Mouse (Mus musculus) embryonic facial prominence, embryonic 11.5 days (tissue): ENCODE measurements around the gene Smpx. TPM values are rescaled to one million over a fixed set of nuclear protein-coding genes. Genes with fewer than 3 reads are reported as not detected.

Experiments used
- ATAC-seq: fragments of 200-750 bp; cut with Nextera tagmentation; replicated peaks from 2 replicates; pipeline ENCODE4 v1.8.0; 2017; ENCODE audit warnings: low read depth; ENCODE audit not compliant: insufficient number of reproducible peaks, low FRiP score, low TSS enrichment
- DNase-seq: peaks from one replicate; pipeline ENCODE4 v3.0.0-alpha.2; 2015; ENCODE audit warnings: low spot score
- H3K27ac ChIP-seq: fragments of 300-500 bp; sonication (generic); replicated peaks from 2 replicates; pipeline ENCODE4 v1.5.1; 2014; ENCODE audit warnings: mild to moderate bottlenecking, low read depth, low read length, control low read depth
- H3K27me3 ChIP-seq: fragments of 300-500 bp; sonication (generic); 2 replicates; pipeline ENCODE4 v1.6.1; 2014; ENCODE audit warnings: mild to moderate bottlenecking, low read length, moderate library complexity, mixed read lengths; ENCODE audit not compliant: control insufficient read depth, insufficient read depth
- H3K36me3 ChIP-seq: fragments of 300-500 bp; sonication (generic); replicated peaks from 2 replicates; pipeline ENCODE4 v1.6.1; 2014; ENCODE audit warnings: low read depth, mild to moderate bottlenecking, low read length, moderate library complexity, mixed read lengths; ENCODE audit not compliant: control insufficient read depth, insufficient read depth
- H3K4me1 ChIP-seq: fragments of 300-500 bp; sonication (generic); 2 replicates; pipeline ENCODE4 v1.6.1; 2014; ENCODE audit warnings: low read length, mixed read lengths; ENCODE audit not compliant: control insufficient read depth, insufficient read depth
- H3K4me2 ChIP-seq: fragments of 300-500 bp; sonication (generic); 2 replicates; pipeline ENCODE4 v1.6.1; 2014; ENCODE audit warnings: low read depth, mild to moderate bottlenecking, control low read depth, low read length, moderate library complexity
- H3K4me3 ChIP-seq: fragments of 300-500 bp; sonication (generic); 2 replicates; pipeline ENCODE4 v1.5.1; 2014; ENCODE audit warnings: low read depth, low read length, control low read depth
- H3K9ac ChIP-seq: fragments of 300-500 bp; sonication (generic); replicated peaks from 2 replicates; pipeline ENCODE4 v1.6.1; 2014; ENCODE audit warnings: mild to moderate bottlenecking, control low read depth, low read length
- H3K9me3 ChIP-seq: fragments of 300-500 bp; sonication (generic); replicated peaks from 2 replicates; pipeline ENCODE4 v1.6.1; 2016; ENCODE audit warnings: mild to moderate bottlenecking, low read length, inconsistent platforms, mixed read lengths; ENCODE audit not compliant: control insufficient read depth
- WGBS: fragments of 180-500 bp; shearing (Covaris S2); extraction: QIAGEN DNeasy Blood & Tissue Kit; methylation state at CpG from one replicate; pipeline ENCODE4 v1.1.7; 2014; 5-methylcytosine and 5-hydroxymethylcytosine counted together
- polyA plus RNA-seq: library from polyadenylated mRNA; unstranded; fragments of >200 nt; fragmentation: Nextera tagmentation; extraction: Ambion mirVana; gene quantifications from 2 replicates; pipeline ENCODE4 v1.2.1, GENCODE M21; 2014

The Smpx gene
- 0.59 and 3.6 TPM in 2 replicates for polyA plus RNA-seq

GRCm38 (mm10) chrX:157698862-157699261 is at the start of gene Smpx:
Gene Smpx, plus strand, starts transcription at chrX:157698910.
- DNase-seq = no peak
- Histone ChIP-seq H3K4me1 (no peaks in the 10 kb centered on the region), H3K27me3 (no peaks in the 10 kb centered on the region), H3K4me3 (no peak within 1 kb of the TSS), H3K9ac (no peak within 1 kb of the TSS), H3K9me3 (no peaks in the 10 kb centered on the region), H3K4me2 (no peak within 1 kb of the TSS), H3K27ac (no peak within 1 kb of the TSS), H3K36me3 (no peaks in the 10 kb centered on the region)
- no peak for ATAC-seq
- 59% methylated on average over 8 of the region's 8 CpGs for WGBS

- Histone ChIP-seq H3K4me2 (no peak overlapping the region), H3K9me3 (no peaks in the 10 kb centered on the region), H3K27ac (no peak overlapping the region), H3K4me1 (no peaks in the 10 kb centered on the region), H3K9ac (no peak overlapping the region), H3K27me3 (no peaks in the 10 kb centered on the region), H3K36me3 (no peaks in the 10 kb centered on the region), H3K4me3 (no peak overlapping the region)
- DNase-seq (no peak), ATAC-seq (no peak)
Measured at GRCm38 (mm10) chrX:157655047-157655446, 43.7 kb upstream of the Smpx start.

DNA sequence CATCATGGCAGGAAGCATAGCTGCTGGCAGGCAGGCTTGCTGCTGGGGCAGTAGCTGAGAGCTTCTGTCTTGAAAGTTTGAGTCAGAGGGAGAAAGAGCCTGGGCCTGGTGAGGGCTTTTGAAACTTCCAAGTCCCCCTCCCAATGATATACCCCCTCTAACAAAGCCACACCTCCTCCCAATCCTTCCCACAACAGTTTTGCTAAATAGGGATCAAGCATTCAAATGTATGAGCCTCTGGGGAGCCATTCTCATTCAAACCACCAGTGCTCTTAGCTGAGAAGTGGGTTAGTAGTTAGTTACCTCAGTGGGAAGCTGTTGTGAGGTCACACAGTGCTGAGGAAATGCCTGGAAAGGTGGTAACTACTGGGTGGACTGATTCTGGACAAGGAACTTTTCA is 41.4 kb upstream of the Smpx start:
- Histone ChIP-seq H3K4me1 (no peaks in the 10 kb centered on the region), H3K27ac (no peak overlapping the region), H3K9me3 (no peaks in the 10 kb centered on the region), H3K4me2 (no peak overlapping the region), H3K4me3 (no peak overlapping the region), H3K27me3 (no peaks in the 10 kb centered on the region), H3K9ac (no peak overlapping the region), H3K36me3 (no peaks in the 10 kb centered on the region)
- ATAC-seq = no peak
- no peak for DNase-seq

DNA sequence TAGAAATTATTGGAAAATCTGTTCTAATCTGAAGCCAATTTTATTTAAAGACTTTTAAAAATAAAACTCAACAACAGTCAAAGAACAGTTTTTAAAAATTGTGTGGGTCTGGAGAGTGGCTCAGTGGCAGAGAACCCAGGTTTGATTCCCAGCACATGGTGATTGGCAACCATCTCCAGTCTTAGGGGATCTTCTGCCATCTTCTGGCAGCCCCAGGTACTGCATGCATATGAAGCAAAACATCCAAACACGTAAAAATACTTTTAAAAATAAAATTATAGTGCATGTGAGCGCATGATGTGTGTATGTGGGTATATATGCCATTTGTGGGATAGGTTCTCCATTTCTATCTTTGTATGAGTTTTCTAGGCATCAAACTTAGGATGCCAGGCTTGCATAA is 26.9 kb upstream of the Smpx start:
- Histone ChIP-seq H3K4me1 (no peaks in the 10 kb centered on the region), H3K27me3 (no peaks in the 10 kb centered on the region), H3K4me2 (no peak overlapping the region), H3K36me3 (no peaks in the 10 kb centered on the region), H3K27ac (no peak overlapping the region), H3K9me3 (no peaks in the 10 kb centered on the region), H3K9ac (no peak overlapping the region), H3K4me3 (no peak overlapping the region)
- ATAC-seq (no peak), DNase-seq (no peak)
- WGBS = 78% methylated on average over 2 of the region's 2 CpGs

DNA sequence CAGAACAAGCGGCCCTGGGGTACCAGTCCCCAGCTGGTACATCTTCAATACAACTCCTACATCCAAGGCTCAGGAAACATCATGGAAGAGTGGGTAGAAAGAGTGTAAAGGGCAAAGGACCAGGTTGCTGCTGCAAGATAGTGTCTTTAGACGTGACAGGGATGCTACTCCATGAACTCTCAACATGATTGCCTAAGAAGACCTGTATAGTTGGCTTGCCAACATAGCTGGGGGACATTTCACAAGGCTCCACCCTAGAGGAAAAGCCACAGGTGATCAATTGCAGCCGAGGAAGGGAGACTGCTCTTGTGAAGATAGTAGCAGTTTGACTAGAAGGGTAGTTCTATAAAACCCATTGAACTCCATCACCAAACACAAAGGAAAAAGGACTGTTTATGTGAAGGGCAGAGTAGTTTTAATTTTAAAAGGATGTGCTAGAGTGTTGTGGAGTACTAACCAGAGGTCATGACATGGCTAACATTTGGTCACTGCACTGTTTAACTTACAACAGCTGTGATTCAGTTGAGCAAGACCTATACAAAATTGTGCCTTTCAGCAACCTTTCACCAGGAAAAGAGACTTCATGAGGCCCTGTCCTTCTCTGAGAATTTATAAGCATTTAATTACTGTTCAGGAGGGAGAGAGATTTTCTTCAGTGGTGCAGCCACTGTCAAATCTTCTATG is 23.9 kb upstream of the Smpx start:
- Histone ChIP-seq H3K9ac (no peak overlapping the region), H3K4me3 (no peak overlapping the region), H3K9me3 (no peaks in the 10 kb centered on the region), H3K4me1 (no peaks in the 10 kb centered on the region), H3K4me2 (no peak overlapping the region), H3K36me3 (no peaks in the 10 kb centered on the region), H3K27me3 (no peaks in the 10 kb centered on the region), H3K27ac (no peak overlapping the region)
- no peak for ATAC-seq
- WGBS = 72% methylated on average over 3 of the region's 3 CpGs
- DNase-seq = no peak

GRCm38 (mm10) chrX:157691186-157691585 is 7.5 kb upstream of the Smpx start:
- H3K36me3 ChIP-seq = no peaks in the 10 kb centered on the region
- H3K4me1 ChIP-seq = no peaks in the 10 kb centered on the region
- no peak overlapping the region for H3K9ac ChIP-seq
- no peaks in the 10 kb centered on the region for H3K27me3 ChIP-seq
- ATAC-seq (no peak), DNase-seq (no peak)
- 81% methylated on average over 4 of the region's 4 CpGs for WGBS
- no peaks in the 10 kb centered on the region for H3K9me3 ChIP-seq
- H3K27ac ChIP-seq = no peak overlapping the region
- no peak overlapping the region for H3K4me2 ChIP-seq
- H3K4me3 ChIP-seq = no peak overlapping the region

- H3K9ac ChIP-seq = no peak overlapping the region
- H3K27ac ChIP-seq = no peak overlapping the region
- no peaks in the 10 kb centered on the region for H3K36me3 ChIP-seq
- H3K4me3 ChIP-seq = no peak overlapping the region
- no peaks in the 10 kb centered on the region for H3K9me3 ChIP-seq
- H3K27me3 ChIP-seq = no peaks in the 10 kb centered on the region
- H3K4me2 ChIP-seq = no peak overlapping the region
- H3K4me1 ChIP-seq = no peaks in the 10 kb centered on the region
- no peak for DNase-seq
- no peak for ATAC-seq
- WGBS = 66% methylated on average over 5 of the region's 5 CpGs
Measured at GRCm38 (mm10) chrX:157697591-157698135, 1.0 kb upstream of the Smpx start.

GRCm38 (mm10) chrX:157707236-157707635 is 8.5 kb downstream of the Smpx start:
- no peak overlapping the region for H3K4me3 ChIP-seq
- H3K27ac ChIP-seq = no peak overlapping the region
- WGBS = 72% methylated on average over 2 of the region's 2 CpGs
- no peaks in the 10 kb centered on the region for H3K4me1 ChIP-seq
- no peaks in the 10 kb centered on the region for H3K27me3 ChIP-seq
- no peak for DNase-seq
- no peak overlapping the region for H3K4me2 ChIP-seq
- no peak overlapping the region for H3K9ac ChIP-seq
- H3K9me3 ChIP-seq = no peaks in the 10 kb centered on the region
- ATAC-seq = no peak
- no peaks in the 10 kb centered on the region for H3K36me3 ChIP-seq
